Mouse (Mus musculus) cortical plate, adult 2 months (tissue): ENCODE results near the gene Sirt6. TPM values are rescaled to one million over a fixed set of nuclear protein-coding genes. Genes with fewer than 3 reads are reported as not detected.
A peak's percentile ranks its signal among the peaks of the same experiment; 100 is the strongest.
"Not testable (repeated sequence)": the region's sequence is repeated elsewhere in the genome, so short reads cannot be mapped to it uniquely, and the experiment has no call there.

Experiments used
- H3K27ac ChIP-seq: fragments of 200-500 bp; 2 replicates; pipeline ENCODE4 v1.5.1; 2012; ENCODE audit warnings: low read length, control low read depth, inconsistent platforms; ENCODE audit not compliant: insufficient read depth
- H3K4me1 ChIP-seq: fragments of 200-500 bp; 2 replicates; pipeline ENCODE4 v1.6.1; 2011; ENCODE audit warnings: low read length; ENCODE audit not compliant: control insufficient read depth, insufficient read depth
- H3K4me3 ChIP-seq: fragments of 200-500 bp; 2 replicates; pipeline ENCODE4 v1.5.1; 2011; ENCODE audit warnings: mild to moderate bottlenecking, low read length, control low read depth; ENCODE audit not compliant: insufficient read depth
- CTCF ChIP-seq: fragments of 200-500 bp; IDR thresholded peaks from 2 replicates; pipeline ENCODE4 v1.5.1; 2011; ENCODE audit warnings: mild to moderate bottlenecking, control low read depth, low read length; ENCODE audit not compliant: insufficient read depth; ENCODE audit errors: extremely low read depth
- POLR2A ChIP-seq: fragments of 200-500 bp; IDR thresholded peaks from 2 replicates; pipeline ENCODE4 v1.6.1; 2011; ENCODE audit warnings: mild to moderate bottlenecking, low read length, control low read depth; ENCODE audit not compliant: insufficient read depth; ENCODE audit errors: extremely low read depth
- polyA plus RNA-seq: library from polyadenylated mRNA; depleted of rRNA; stranded (reverse); fragments of >200 nt; gene quantifications from 2 replicates; pipeline ENCODE4 v1.2.3, GENCODE M21; 2012

The Sirt6 gene
- polyA plus RNA-seq, 1 experiment = 31.2 TPM

GRCm38 (mm10) chr10:81642648-81643448 lies 15.3 kb upstream of the Sirt6 start:
- peak overlapping the region; percentile 90 for H3K27ac ChIP-seq
- peak overlapping the region; percentile 87 for H3K4me3 ChIP-seq
- H3K4me1 ChIP-seq = peaks cover 15% of the 10 kb centered on the region
- no peak for TF ChIP-seq CTCF
- TF ChIP-seq POLR2A = 0 out of 2 replicates have a peak, but pooled peaks have one; percentile 16

GRCm38 (mm10) chr10:81641978-81642647 lies 14.5 kb upstream of the Sirt6 start:
- Histone ChIP-seq H3K4me1 (peaks cover 15% of the 10 kb centered on the region), H3K4me3 (peak overlapping the region; percentile 87; the same call in 1 of the 2 replicates), H3K27ac (0 out of 2 replicates have a peak overlapping the region, but pooled peaks have one; percentile 90)
- TF ChIP-seq CTCF = no peak
- no peak; the same call in 1 of the 2 replicates for TF ChIP-seq POLR2A

- peak overlapping the region; percentile 87; the same call in 1 of the 2 replicates for H3K4me3 ChIP-seq
- peaks cover 15% of the 10 kb centered on the region for H3K4me1 ChIP-seq
- no peak for TF ChIP-seq CTCF
- no peak for TF ChIP-seq POLR2A
- no peak overlapping the region for H3K27ac ChIP-seq
Observed at GRCm38 (mm10) chr10:81641566-81641965, 14.0 kb upstream of the Sirt6 start.

- H3K4me3 ChIP-seq, H3K27ac ChIP-seq: not testable (repeated sequence)
- peaks cover 15% of the 10 kb centered on the region for H3K4me1 ChIP-seq
Observed at GRCm38 (mm10) chr10:81640825-81641224, 13.2 kb upstream of the Sirt6 start.

GRCm38 (mm10) chr10:81638101-81638500 lies 10.5 kb upstream of the Sirt6 start:
- Histone ChIP-seq H3K27ac (no peak overlapping the region), H3K4me3 (no peak overlapping the region), H3K4me1 (peaks cover 15% of the 10 kb centered on the region)
- no peak for TF ChIP-seq CTCF
- TF ChIP-seq POLR2A = no peak

GRCm38 (mm10) chr10:81636338-81636737 lies 8.7 kb upstream of the Sirt6 start:
- no peak for TF ChIP-seq CTCF
- no peak for TF ChIP-seq POLR2A
- no peaks in the 10 kb centered on the region for H3K4me1 ChIP-seq
- no peak overlapping the region for H3K4me3 ChIP-seq
- no peak overlapping the region for H3K27ac ChIP-seq

- Histone ChIP-seq H3K4me1 (no peaks in the 10 kb centered on the region), H3K4me3 (peak overlapping the region; percentile 32), H3K27ac (no peak overlapping the region)
- peak; percentile 83; the same call in 1 of the 2 replicates for TF ChIP-seq POLR2A
- no peak for TF ChIP-seq CTCF
Observed at GRCm38 (mm10) chr10:81633253-81634099, 5.9 kb upstream of the Sirt6 start.

- Histone ChIP-seq H3K27ac (peak within 1 kb of the TSS; percentile 14; the same call in 1 of the 2 replicates), H3K4me1 (no peaks in the 10 kb centered on the region), H3K4me3 (peak within 1 kb of the TSS; percentile 71)
- TF ChIP-seq CTCF (no peak), POLR2A (no peak)
Observed at GRCm38 (mm10) chr10:81628390-81628789, 793 bp upstream of the Sirt6 start, which contains the start of gene Ankrd24. Ankrd24 (plus strand) TSS chr10:81628540.

GRCm38 (mm10) chr10:81627836-81628220 lies 231 bp upstream of the Sirt6 start:
- Histone ChIP-seq H3K4me1 (no peaks in the 10 kb centered on the region), H3K4me3 (peak overlapping the region; percentile 71), H3K27ac (peak overlapping the region; percentile 14; the same call in 1 of the 2 replicates)
- TF ChIP-seq CTCF = no peak
